Mouse (Mus musculus) thymus, postnatal 36 days (tissue): ENCODE data around the gene Il31ra.
"Not testable (repeated sequence)": the region's sequence is repeated elsewhere in the genome, so short reads cannot be mapped to it uniquely, and the experiment has no call there.

ENCODE experiments used
- DNase-seq, 2 experiments: peaks; one replicate each; pipeline ENCODE4 v3.0.0; 2022; ENCODE audit warnings: mixed read lengths in 2 of 2

Gene Il31ra

GRCm38 (mm10) chr13:112594260-112594659 is at the start of gene Il31ra:
Gene Il31ra (minus strand): TSS chr13:112594360.
- DNase-seq, result not testable (repeated sequence)

GRCm38 (mm10) chr13:112642897-112643296 is 48.7 kb upstream of the Il31ra start:
- DNase-seq, result no peak

GRCm38 (mm10) chr13:112639111-112639510 is 45.0 kb upstream of the Il31ra start:
- no peak for DNase-seq

- no peak for DNase-seq
Measured at GRCm38 (mm10) chr13:112636498-112636897, 42.3 kb upstream of the Il31ra start.

GRCm38 (mm10) chr13:112635174-112635837 is 41.1 kb upstream of the Il31ra start:
- no peak for DNase-seq

- no peak for DNase-seq
Measured at GRCm38 (mm10) chr13:112625566-112625965, 31.4 kb upstream of the Il31ra start.

- DNase-seq, result no peak
Measured at GRCm38 (mm10) chr13:112624622-112625021, 30.5 kb upstream of the Il31ra start.

GRCm38 (mm10) chr13:112623656-112624055 is 29.5 kb upstream of the Il31ra start:
- DNase-seq, result no peak

GRCm38 (mm10) chr13:112621592-112621991 is 27.4 kb upstream of the Il31ra start:
- DNase-seq, result no peak

- DNase-seq, result no peak
Measured at GRCm38 (mm10) chr13:112608606-112609005, 14.4 kb upstream of the Il31ra start.

GRCm38 (mm10) chr13:112604411-112604810 is 10.3 kb upstream of the Il31ra start:
- DNase-seq, result no peak

- no peak for DNase-seq
Measured at GRCm38 (mm10) chr13:112603839-112604238, 9.7 kb upstream of the Il31ra start.

GRCm38 (mm10) chr13:112602607-112603006 is 8.4 kb upstream of the Il31ra start:
- DNase-seq, result no peak

GRCm38 (mm10) chr13:112590254-112590653 is 3.9 kb downstream of the Il31ra start:
- DNase-seq, result no peak

- no peak for DNase-seq
Measured at GRCm38 (mm10) chr13:112589625-112590024, 4.5 kb downstream of the Il31ra start.

GRCm38 (mm10) chr13:112584556-112585237 is 9.5 kb downstream of the Il31ra start:
- DNase-seq, result no peak

GRCm38 (mm10) chr13:112582291-112582690 is 11.9 kb downstream of the Il31ra start:
- no peak for DNase-seq

GRCm38 (mm10) chr13:112581796-112582195 is 12.4 kb downstream of the Il31ra start:
- DNase-seq, result no peak

GRCm38 (mm10) chr13:112580590-112581320 is 13.4 kb downstream of the Il31ra start:
- no peak for DNase-seq

- DNase-seq, result peak; percentile 96 to 100
Measured at GRCm38 (mm10) chr13:112578041-112578440, 16.1 kb downstream of the Il31ra start.

- DNase-seq, result no peak
Measured at GRCm38 (mm10) chr13:112573800-112574199, 20.4 kb downstream of the Il31ra start.

GRCm38 (mm10) chr13:112570768-112571167 is 23.4 kb downstream of the Il31ra start:
- DNase-seq, result no peak

- DNase-seq, result no peak
Measured at GRCm38 (mm10) chr13:112569606-112570005, 24.6 kb downstream of the Il31ra start.
